Mouse (Mus musculus): ENCODE data around the gene Cand2.
"Not testable (repeated sequence)": the region's sequence is repeated elsewhere in the genome, so short reads cannot be mapped to it uniquely, and the experiment has no call there.

Gene Cand2

GRCm38 (mm10) chr6:115773966-115774413 lies 348 bp upstream of the Cand2 start:
- no peak for DNase-seq (ENCODE audit: low spot score in 2 of 2)

- no peak for DNase-seq (ENCODE audit: low spot score in 2 of 2)
Observed at GRCm38 (mm10) chr6:115775838-115776237, 1.5 kb downstream of the Cand2 start.

- DNase-seq (ENCODE audit: low spot score in 2 of 2): no peak
Observed at GRCm38 (mm10) chr6:115776363-115776762, 2.0 kb downstream of the Cand2 start.

- DNase-seq (ENCODE audit: low spot score in 2 of 2): no peak
Observed at GRCm38 (mm10) chr6:115782781-115783180, 8.4 kb downstream of the Cand2 start.

- DNase-seq (ENCODE audit: low spot score in 2 of 2): no peak
Observed at GRCm38 (mm10) chr6:115791016-115791415, 16.7 kb downstream of the Cand2 start.

GRCm38 (mm10) chr6:115791842-115792686 lies 17.7 kb downstream of the Cand2 start:
- no peak for DNase-seq (ENCODE audit: low spot score in 2 of 2)

- DNase-seq (ENCODE audit: low spot score in 2 of 2): no peak
Observed at GRCm38 (mm10) chr6:115792691-115793215, 18.4 kb downstream of the Cand2 start.

GRCm38 (mm10) chr6:115801811-115802210 lies 27.5 kb downstream of the Cand2 start:
- DNase-seq (ENCODE audit: low spot score in 2 of 2): no peak

GRCm38 (mm10) chr6:115803541-115804382 lies 29.4 kb downstream of the Cand2 start:
- peak; percentile 65 to 69 for DNase-seq (ENCODE audit: low spot score in 2 of 2)

GRCm38 (mm10) chr6:115804432-115805192 lies 30.3 kb downstream of the Cand2 start:
- no peak for DNase-seq (ENCODE audit: low spot score in 2 of 2)

- DNase-seq (ENCODE audit: low spot score in 2 of 2): no peak
Observed at GRCm38 (mm10) chr6:115807464-115808195, 33.3 kb downstream of the Cand2 start.

GRCm38 (mm10) chr6:115808196-115808487 lies 33.8 kb downstream of the Cand2 start:
- DNase-seq (ENCODE audit: low spot score in 2 of 2): no peak

GRCm38 (mm10) chr6:115808488-115809231 lies 34.3 kb downstream of the Cand2 start, which contains the start of gene Rpl32:
Rpl32 (minus strand) TSS chr6:115808747.
- DNase-seq (ENCODE audit: low spot score in 2 of 2): peak; percentile 74 to 82

GRCm38 (mm10) chr6:115811606-115812005 lies 37.3 kb downstream of the Cand2 start:
- DNase-seq (ENCODE audit: low spot score in 2 of 2): no peak

GRCm38 (mm10) chr6:115814104-115814503 lies 39.8 kb downstream of the Cand2 start:
- peak in 1 of 2 experiments; percentile 40 for DNase-seq (ENCODE audit: low spot score in 2 of 2)

GRCm38 (mm10) chr6:115815041-115815440 lies 40.7 kb downstream of the Cand2 start:
- DNase-seq (ENCODE audit: low spot score in 2 of 2): no peak

GRCm38 (mm10) chr6:115818129-115818528 lies 43.8 kb downstream of the Cand2 start:
- DNase-seq (ENCODE audit: low spot score in 2 of 2): no peak

- DNase-seq (ENCODE audit: low spot score in 2 of 2): no peak
Observed at GRCm38 (mm10) chr6:115821216-115821993, 47.1 kb downstream of the Cand2 start.

- DNase-seq (ENCODE audit: low spot score in 2 of 2): not testable (repeated sequence)
Observed at GRCm38 (mm10) chr6:115823850-115824464, 49.6 kb downstream of the Cand2 start.
